Mouse (Mus musculus): ENCODE measurements around the gene Tcf20. TPM values are rescaled to one million over a fixed set of nuclear protein-coding genes. Genes with fewer than 3 reads are reported as not detected.

Gene Tcf20
- polyA plus RNA-seq, 2 experiments: 14.6 to 28.9 TPM

GRCm38 (mm10) chr15:82920895-82921515 is 66.7 kb downstream of the Tcf20 start:
- DNase-seq (ENCODE audit: low spot score) (peak; percentile 87), ATAC-seq (ENCODE audit: low FRiP score, low read depth) (peak; percentile 52; the same call in 1 of the 2 replicates)
- TF ChIP-seq POLR2A (IDR thresholded peaks at IDR 0.05; ENCODE audit: borderline replicate concordance, extremely low read depth, insufficient read depth, insufficient read length): no peak
- WGBS: 6% methylated on average over 13 of the region's 13 CpGs
- H3K36me3 ChIP-seq (ENCODE audit: control insufficient read depth, insufficient read depth, low read length): no peaks in the 10 kb centered on the region
- peak overlapping the region; percentile 13 for H3K4me3 ChIP-seq (replicated peaks; ENCODE audit: low read length)
- peaks cover 75% of the 10 kb centered on the region for H3K4me1 ChIP-seq (ENCODE audit: control insufficient read depth, insufficient read depth, low read length)
- peak overlapping the region; percentile 28; the same call in 1 of the 2 replicates for H3K4me2 ChIP-seq (replicated peaks; ENCODE audit: low read depth, low read length, severe bottlenecking)
- no peaks in the 10 kb centered on the region for H3K9me3 ChIP-seq (ENCODE audit: control insufficient read depth, low read length)
- H3K27me3 ChIP-seq (ENCODE audit: control insufficient read depth, insufficient read depth, low read length): no peaks in the 10 kb centered on the region
- no peak overlapping the region; the same call in 1 of the 2 replicates for H3K9ac ChIP-seq (ENCODE audit: low read depth, low read length, severe bottlenecking)
- no peak overlapping the region for H3K27ac ChIP-seq (replicated peaks; ENCODE audit: low read depth, low read length)

- ATAC-seq (ENCODE audit: low FRiP score, low read depth): no peak
- DNase-seq (ENCODE audit: low spot score): no peak
- Histone ChIP-seq H3K9me3 (ENCODE audit: control insufficient read depth, low read length) (no peaks in the 10 kb centered on the region), H3K27me3 (ENCODE audit: control insufficient read depth, insufficient read depth, low read length) (no peaks in the 10 kb centered on the region), H3K4me2 (replicated peaks; ENCODE audit: low read depth, low read length, severe bottlenecking) (peak overlapping the region; percentile 40; the same call in 1 of the 2 replicates), H3K4me1 (ENCODE audit: control insufficient read depth, insufficient read depth, low read length) (peaks cover 50% of the 10 kb centered on the region), H3K9ac (ENCODE audit: low read depth, low read length, severe bottlenecking) (no peak overlapping the region), H3K36me3 (ENCODE audit: control insufficient read depth, insufficient read depth, low read length) (no peaks in the 10 kb centered on the region), H3K4me3 (replicated peaks; ENCODE audit: low read length) (no peak overlapping the region), H3K27ac (replicated peaks; ENCODE audit: low read depth, low read length) (peak overlapping the region; percentile 15)
- no peak for TF ChIP-seq POLR2A (IDR thresholded peaks at IDR 0.05; ENCODE audit: borderline replicate concordance, extremely low read depth, insufficient read depth, insufficient read length)
- WGBS: 55% methylated on average over 3 of the region's 3 CpGs
Observed at GRCm38 (mm10) chr15:82917965-82918364, 69.7 kb downstream of the Tcf20 start.

- Histone ChIP-seq H3K4me3 (replicated peaks; ENCODE audit: low read length) (no peak overlapping the region; the same call in 1 of the 2 replicates), H3K4me2 (replicated peaks; ENCODE audit: low read depth, low read length, severe bottlenecking) (peak overlapping the region; percentile 40), H3K4me1 (ENCODE audit: control insufficient read depth, insufficient read depth, low read length) (peaks cover 49% of the 10 kb centered on the region), H3K27me3 (ENCODE audit: control insufficient read depth, insufficient read depth, low read length) (no peaks in the 10 kb centered on the region), H3K27ac (replicated peaks; ENCODE audit: low read depth, low read length) (peak overlapping the region; percentile 15), H3K9me3 (ENCODE audit: control insufficient read depth, low read length) (no peaks in the 10 kb centered on the region), H3K9ac (ENCODE audit: low read depth, low read length, severe bottlenecking) (no peak overlapping the region), H3K36me3 (ENCODE audit: control insufficient read depth, insufficient read depth, low read length) (no peaks in the 10 kb centered on the region)
- DNase-seq (ENCODE audit: low spot score): peak; percentile 77
- TF ChIP-seq POLR2A (IDR thresholded peaks at IDR 0.05; ENCODE audit: borderline replicate concordance, extremely low read depth, insufficient read depth, insufficient read length): no peak
- ATAC-seq (ENCODE audit: low FRiP score, low read depth): peak; percentile 35; the same call in 1 of the 2 replicates
- 11% methylated on average over 27 of the region's 28 CpGs for WGBS
Observed at GRCm38 (mm10) chr15:82917207-82917844, 70.3 kb downstream of the Tcf20 start.

- TF ChIP-seq POLR2A (IDR thresholded peaks at IDR 0.05; ENCODE audit: borderline replicate concordance, extremely low read depth, insufficient read depth, insufficient read length): no peak
- no peak overlapping the region for H3K4me2 ChIP-seq (replicated peaks; ENCODE audit: low read depth, low read length, severe bottlenecking)
- no peaks in the 10 kb centered on the region for H3K27me3 ChIP-seq (ENCODE audit: control insufficient read depth, insufficient read depth, low read length)
- no peak overlapping the region for H3K9ac ChIP-seq (ENCODE audit: low read depth, low read length, severe bottlenecking)
- no peaks in the 10 kb centered on the region for H3K9me3 ChIP-seq (ENCODE audit: control insufficient read depth, low read length)
- WGBS: 67% methylated on average over 3 of the region's 3 CpGs
- H3K27ac ChIP-seq (replicated peaks; ENCODE audit: low read depth, low read length): no peak overlapping the region
- no peak overlapping the region for H3K4me3 ChIP-seq (replicated peaks; ENCODE audit: low read length)
- no peak for ATAC-seq (ENCODE audit: low FRiP score, low read depth)
- H3K36me3 ChIP-seq (ENCODE audit: control insufficient read depth, insufficient read depth, low read length): no peaks in the 10 kb centered on the region
- DNase-seq (ENCODE audit: low spot score): no peak
- H3K4me1 ChIP-seq (ENCODE audit: control insufficient read depth, insufficient read depth, low read length): peaks cover 43% of the 10 kb centered on the region
Observed at GRCm38 (mm10) chr15:82914455-82914854, 73.2 kb downstream of the Tcf20 start.

GRCm38 (mm10) chr15:82911965-82912337 is 75.7 kb downstream of the Tcf20 start:
- Histone ChIP-seq H3K9ac (ENCODE audit: low read depth, low read length, severe bottlenecking) (peak overlapping the region; percentile 47), H3K4me3 (replicated peaks; ENCODE audit: low read length) (peak overlapping the region; percentile 21), H3K27ac (replicated peaks; ENCODE audit: low read depth, low read length) (no peak overlapping the region), H3K4me1 (ENCODE audit: control insufficient read depth, insufficient read depth, low read length) (peaks cover 29% of the 10 kb centered on the region), H3K4me2 (replicated peaks; ENCODE audit: low read depth, low read length, severe bottlenecking) (peak overlapping the region; percentile 66), H3K9me3 (ENCODE audit: control insufficient read depth, low read length) (no peaks in the 10 kb centered on the region), H3K27me3 (ENCODE audit: control insufficient read depth, insufficient read depth, low read length) (no peaks in the 10 kb centered on the region), H3K36me3 (ENCODE audit: control insufficient read depth, insufficient read depth, low read length) (no peaks in the 10 kb centered on the region)
- no peak for DNase-seq (ENCODE audit: low spot score)
- no peak for TF ChIP-seq POLR2A (IDR thresholded peaks at IDR 0.05; ENCODE audit: borderline replicate concordance, extremely low read depth, insufficient read depth, insufficient read length)
- 3% methylated on average over 11 of the region's 13 CpGs for WGBS
- ATAC-seq (ENCODE audit: low FRiP score, low read depth): no peak

All from limb, embryonic 14.5 days (tissue).